Mouse (Mus musculus): ENCODE measurements around the gene Disp1. TPM values are rescaled to one million over a fixed set of nuclear protein-coding genes. Genes with fewer than 3 reads are reported as not detected.

Disp1 gene
- polyA plus RNA-seq, 1 experiment from 2014 or later, result 13.2 TPM

GRCm38 (mm10) chr1:183155600-183155999 is 65.7 kb downstream of the Disp1 start:
- Histone ChIP-seq H3K9me3 (peaks cover 4% of the 10 kb centered on the region; the same call in 1 of the 2 replicates), H3K9ac (replicated peaks) (no peak overlapping the region), H3K27me3 (no peaks in the 10 kb centered on the region), H3K4me1 (peaks cover 14% of the 10 kb centered on the region), H3K36me3 (no peaks in the 10 kb centered on the region), H3K4me2 (replicated peaks) (no peak overlapping the region), H3K27ac (replicated peaks) (no peak overlapping the region), H3K4me3 (no peak overlapping the region)
- no peak for ATAC-seq (ENCODE audit: low FRiP score, low read depth)
- WGBS, result 79% methylated on average over 5 of the region's 5 CpGs

- no peak for ATAC-seq (ENCODE audit: low FRiP score, low read depth)
- Histone ChIP-seq H3K9ac (replicated peaks) (no peak overlapping the region), H3K4me3 (no peak overlapping the region), H3K27me3 (no peaks in the 10 kb centered on the region), H3K4me1 (peaks cover 25% of the 10 kb centered on the region), H3K9me3 (peaks cover 4% of the 10 kb centered on the region; the same call in 1 of the 2 replicates), H3K27ac (replicated peaks) (no peak overlapping the region), H3K4me2 (replicated peaks) (no peak overlapping the region), H3K36me3 (no peaks in the 10 kb centered on the region)
- 45% methylated on average over 7 of the region's 7 CpGs for WGBS
Observed at GRCm38 (mm10) chr1:183154296-183155204, 66.8 kb downstream of the Disp1 start.

GRCm38 (mm10) chr1:183153354-183153753 is 68.0 kb downstream of the Disp1 start:
- Histone ChIP-seq H3K27ac (replicated peaks) (no peak overlapping the region), H3K9ac (replicated peaks) (no peak overlapping the region), H3K4me3 (no peak overlapping the region), H3K4me2 (replicated peaks) (no peak overlapping the region), H3K4me1 (peaks cover 30% of the 10 kb centered on the region), H3K9me3 (peaks cover 4% of the 10 kb centered on the region; the same call in 1 of the 2 replicates), H3K36me3 (no peaks in the 10 kb centered on the region), H3K27me3 (no peaks in the 10 kb centered on the region)
- 95% methylated on average over 4 of the region's 4 CpGs for WGBS
- ATAC-seq (ENCODE audit: low FRiP score, low read depth), result no peak

- Histone ChIP-seq H3K4me3 (no peak overlapping the region), H3K27me3 (no peaks in the 10 kb centered on the region), H3K27ac (replicated peaks) (no peak overlapping the region), H3K4me1 (peaks cover 39% of the 10 kb centered on the region), H3K9me3 (no peaks in the 10 kb centered on the region), H3K4me2 (replicated peaks) (no peak overlapping the region), H3K36me3 (no peaks in the 10 kb centered on the region), H3K9ac (replicated peaks) (no peak overlapping the region)
- ATAC-seq (ENCODE audit: low FRiP score, low read depth), result no peak
- WGBS, result 82% methylated on average over 12 of the region's 12 CpGs
Observed at GRCm38 (mm10) chr1:183151510-183152319, 69.6 kb downstream of the Disp1 start.

- no peaks in the 10 kb centered on the region for H3K27me3 ChIP-seq
- ATAC-seq (ENCODE audit: low FRiP score, low read depth), result peak; percentile 55
- 0 out of 2 replicates have a peak overlapping the region, but pooled peaks have one; percentile 5 for H3K4me2 ChIP-seq (replicated peaks)
- whole genome bisulfite sequencing, result 27% methylated on average over 12 of the region's 12 CpGs
- H3K27ac ChIP-seq (replicated peaks), result peak overlapping the region; percentile 60
- no peaks in the 10 kb centered on the region for H3K36me3 ChIP-seq
- H3K4me3 ChIP-seq, result no peak overlapping the region
- no peak overlapping the region; the same call in 1 of the 2 replicates for H3K9ac ChIP-seq (replicated peaks)
- H3K9me3 ChIP-seq, result no peaks in the 10 kb centered on the region
- H3K4me1 ChIP-seq, result peaks cover 46% of the 10 kb centered on the region
Observed at GRCm38 (mm10) chr1:183150379-183150840, 70.9 kb downstream of the Disp1 start.

- Histone ChIP-seq H3K9ac (replicated peaks) (peak overlapping the region; percentile 15; the same call in 1 of the 2 replicates), H3K27ac (replicated peaks) (peak overlapping the region; percentile 60), H3K4me1 (peaks cover 44% of the 10 kb centered on the region), H3K4me2 (replicated peaks) (peak overlapping the region; percentile 5; the same call in 1 of the 2 replicates), H3K4me3 (no peak overlapping the region), H3K9me3 (no peaks in the 10 kb centered on the region), H3K36me3 (no peaks in the 10 kb centered on the region), H3K27me3 (no peaks in the 10 kb centered on the region)
- no peak for ATAC-seq (ENCODE audit: low FRiP score, low read depth)
- WGBS, result 29% methylated on average over 5 of the region's 5 CpGs
Observed at GRCm38 (mm10) chr1:183149571-183150105, 71.7 kb downstream of the Disp1 start.

GRCm38 (mm10) chr1:183147438-183147841 is 73.9 kb downstream of the Disp1 start:
- Histone ChIP-seq H3K9me3 (no peaks in the 10 kb centered on the region), H3K4me1 (peaks cover 51% of the 10 kb centered on the region), H3K36me3 (no peaks in the 10 kb centered on the region), H3K9ac (replicated peaks) (no peak overlapping the region), H3K27ac (replicated peaks) (no peak overlapping the region), H3K4me3 (no peak overlapping the region), H3K27me3 (no peaks in the 10 kb centered on the region), H3K4me2 (replicated peaks) (no peak overlapping the region)
- 20% methylated on average over 5 of the region's 5 CpGs for WGBS
- peak; percentile 90 for ATAC-seq (ENCODE audit: low FRiP score, low read depth)

- no peak overlapping the region for H3K4me3 ChIP-seq
- no peaks in the 10 kb centered on the region for H3K9me3 ChIP-seq
- 14% methylated on average over 9 of the region's 9 CpGs for WGBS
- no peaks in the 10 kb centered on the region for H3K27me3 ChIP-seq
- H3K4me1 ChIP-seq, result peaks cover 54% of the 10 kb centered on the region
- ATAC-seq (ENCODE audit: low FRiP score, low read depth), result no peak
- H3K27ac ChIP-seq (replicated peaks), result no peak overlapping the region
- peak overlapping the region; percentile 18 for H3K4me2 ChIP-seq (replicated peaks)
- H3K36me3 ChIP-seq, result no peaks in the 10 kb centered on the region
- H3K9ac ChIP-seq (replicated peaks), result no peak overlapping the region
Observed at GRCm38 (mm10) chr1:183146795-183147194, 74.5 kb downstream of the Disp1 start.

- no peak overlapping the region for H3K9ac ChIP-seq (replicated peaks)
- H3K27me3 ChIP-seq, result no peaks in the 10 kb centered on the region
- peaks cover 60% of the 10 kb centered on the region for H3K4me1 ChIP-seq
- H3K4me2 ChIP-seq (replicated peaks), result peak overlapping the region; percentile 18; the same call in 1 of the 2 replicates
- 0 out of 2 replicates have a peak overlapping the region, but pooled peaks have one; percentile 4 for H3K4me3 ChIP-seq
- H3K9me3 ChIP-seq, result no peaks in the 10 kb centered on the region
- ATAC-seq (ENCODE audit: low FRiP score, low read depth), result no peak
- no peaks in the 10 kb centered on the region for H3K36me3 ChIP-seq
- WGBS, result 74% methylated on average over 7 of the region's 7 CpGs
- H3K27ac ChIP-seq (replicated peaks), result no peak overlapping the region
Observed at GRCm38 (mm10) chr1:183146102-183146735, 75.1 kb downstream of the Disp1 start.

GRCm38 (mm10) chr1:183144602-183145205 is 76.6 kb downstream of the Disp1 start:
- ATAC-seq (ENCODE audit: low FRiP score, low read depth), result no peak
- peaks cover 61% of the 10 kb centered on the region for H3K4me1 ChIP-seq

GRCm38 (mm10) chr1:183143246-183143645 is 78.1 kb downstream of the Disp1 start:
- Histone ChIP-seq H3K9ac (replicated peaks) (no peak overlapping the region), H3K4me1 (peaks cover 61% of the 10 kb centered on the region), H3K4me3 (no peak overlapping the region), H3K4me2 (replicated peaks) (no peak overlapping the region), H3K27me3 (peaks cover 5% of the 10 kb centered on the region; the same call in 1 of the 2 replicates), H3K27ac (replicated peaks) (no peak overlapping the region), H3K9me3 (no peaks in the 10 kb centered on the region), H3K36me3 (no peaks in the 10 kb centered on the region)
- ATAC-seq (ENCODE audit: low FRiP score, low read depth), result no peak
- WGBS, result 85% methylated on average over 7 of the region's 7 CpGs

More at GRCm38 (mm10) chr1:183144602-183145205, 76.6 kb downstream of the Disp1 start:
- no peak overlapping the region for H3K4me2 ChIP-seq (replicated peaks)
- no peaks in the 10 kb centered on the region for H3K9me3 ChIP-seq
- H3K27ac ChIP-seq (replicated peaks), result no peak overlapping the region
- H3K9ac ChIP-seq (replicated peaks), result no peak overlapping the region
- H3K36me3 ChIP-seq, result no peaks in the 10 kb centered on the region
- H3K4me3 ChIP-seq, result no peak overlapping the region
- 23% methylated on average over 4 of the region's 4 CpGs for WGBS
- H3K27me3 ChIP-seq, result peaks cover 1% of the 10 kb centered on the region; the same call in 1 of the 2 replicates

Measured in midbrain, embryonic 12.5 days (tissue).